Mouse (Mus musculus) heart, embryonic 11.5 days (tissue): ENCODE data around the gene Acaca. TPM values are rescaled to one million over a fixed set of nuclear protein-coding genes. Genes with fewer than 3 reads are reported as not detected.

Experiments
- ATAC-seq: fragments of 200-750 bp; cut with Nextera tagmentation; replicated peaks from 2 replicates; pipeline ENCODE4 v1.8.0; 2017; ENCODE audit warnings: moderate library complexity; ENCODE audit not compliant: insufficient number of reproducible peaks, low FRiP score, low TSS enrichment
- H3K27ac ChIP-seq: fragments of 300-500 bp; sonication (generic); 2 replicates; pipeline ENCODE4 v1.5.1; 2014; ENCODE audit warnings: mild to moderate bottlenecking, low read depth, low read length
- H3K27me3 ChIP-seq: fragments of 300-500 bp; sonication (generic); 2 replicates; pipeline ENCODE4 v1.6.1; 2014; ENCODE audit warnings: mild to moderate bottlenecking, low read length, mixed read lengths; ENCODE audit not compliant: control insufficient read depth, insufficient read depth
- H3K36me3 ChIP-seq: fragments of 300-500 bp; sonication (generic); 2 replicates; pipeline ENCODE4 v1.6.1; 2014; ENCODE audit warnings: mild to moderate bottlenecking, low read length, moderate library complexity, mixed read lengths; ENCODE audit not compliant: control insufficient read depth, insufficient read depth
- H3K4me1 ChIP-seq: fragments of 300-500 bp; sonication (generic); 2 replicates; pipeline ENCODE4 v1.6.1; 2014; ENCODE audit warnings: low read length; ENCODE audit not compliant: control insufficient read depth, insufficient read depth
- H3K4me2 ChIP-seq: fragments of 300-500 bp; sonication (generic); 2 replicates; pipeline ENCODE4 v1.6.1; 2014; ENCODE audit warnings: mild to moderate bottlenecking, moderate library complexity
- H3K4me3 ChIP-seq: fragments of 300-500 bp; sonication (generic); 2 replicates; pipeline ENCODE4 v1.5.1; 2014; ENCODE audit warnings: low read depth, low read length
- H3K9ac ChIP-seq: fragments of 300-500 bp; sonication (generic); 2 replicates; pipeline ENCODE4 v1.6.1; 2014; ENCODE audit warnings: mild to moderate bottlenecking, low read depth, low read length, moderate library complexity
- H3K9me3 ChIP-seq: fragments of 300-500 bp; sonication (generic); replicated peaks from 2 replicates; pipeline ENCODE4 v1.6.1; 2016; ENCODE audit warnings: low read length; ENCODE audit not compliant: control insufficient read depth
- WGBS: fragments of 180-500 bp; shearing (Covaris S2); extraction: QIAGEN DNeasy Blood & Tissue Kit; methylation state at CpG from one replicate; pipeline ENCODE4 v1.1.7; 2014; ENCODE audit not compliant: insufficient replicate concordance; 5-methylcytosine and 5-hydroxymethylcytosine counted together
- polyA plus RNA-seq: library from polyadenylated mRNA; unstranded; fragments of >200 nt; fragmentation: Nextera tagmentation; extraction: Ambion mirVana; gene quantifications from 2 replicates; pipeline ENCODE4 v1.2.1, GENCODE M21; 2014

Gene Acaca
- polyA plus RNA-seq, 1 experiment from 2014 or later: 12.1 TPM

DNA sequence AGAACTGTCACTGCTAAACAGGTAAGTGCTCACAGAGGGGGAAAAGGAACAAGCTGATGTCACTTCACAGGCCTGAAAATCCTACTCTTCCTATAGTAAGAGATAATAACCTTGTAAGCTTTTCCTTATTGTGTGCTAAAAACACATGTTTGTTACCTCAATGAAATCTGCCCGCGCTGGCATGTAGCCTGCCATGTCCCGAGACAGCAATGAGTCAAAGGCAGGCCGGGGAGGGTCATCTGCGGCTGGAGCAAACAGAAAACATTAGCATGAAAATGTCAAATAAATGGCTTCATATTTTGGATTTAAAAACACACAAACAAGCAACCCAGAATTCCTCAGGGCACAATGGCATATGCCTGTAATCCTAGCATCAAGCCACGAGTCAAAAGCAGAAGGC is 25.4 kb upstream of the Acaca start:
- H3K36me3 ChIP-seq: peaks cover 29% of the 10 kb centered on the region
- 92% methylated on average over 6 of the region's 6 CpGs for WGBS
- ATAC-seq: no peak

DNA sequence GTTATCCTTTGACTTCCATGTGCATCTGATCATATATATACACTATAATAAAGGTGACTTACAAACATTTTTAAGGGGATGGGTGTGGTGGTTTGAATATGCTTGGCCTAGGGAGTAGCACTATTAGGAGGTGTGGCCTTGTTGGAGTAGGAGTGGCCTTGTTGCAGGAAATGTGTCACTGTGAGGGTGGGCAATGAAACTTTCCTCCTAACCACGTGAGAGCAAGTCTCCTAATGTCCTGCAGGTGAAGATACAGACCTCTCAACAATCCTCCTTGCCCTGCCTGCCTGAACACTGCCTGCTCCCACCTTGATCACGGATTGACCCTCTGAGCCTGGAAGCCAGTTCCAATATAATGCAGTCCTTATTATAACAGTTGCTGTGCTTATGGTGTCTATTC is 22.3 kb upstream of the Acaca start:
- Histone ChIP-seq H3K36me3 (peaks cover 24% of the 10 kb centered on the region), H3K4me1 (no peaks in the 10 kb centered on the region)

More for the DNA sequence above, 25.4 kb upstream of the Acaca start:
- no peak overlapping the region for H3K4me2 ChIP-seq
- no peaks in the 10 kb centered on the region for H3K9me3 ChIP-seq
- no peaks in the 10 kb centered on the region for H3K4me1 ChIP-seq
- H3K9ac ChIP-seq: no peak overlapping the region
- H3K27ac ChIP-seq: no peak overlapping the region
- H3K27me3 ChIP-seq: no peaks in the 10 kb centered on the region
- no peak overlapping the region for H3K4me3 ChIP-seq

DNA sequence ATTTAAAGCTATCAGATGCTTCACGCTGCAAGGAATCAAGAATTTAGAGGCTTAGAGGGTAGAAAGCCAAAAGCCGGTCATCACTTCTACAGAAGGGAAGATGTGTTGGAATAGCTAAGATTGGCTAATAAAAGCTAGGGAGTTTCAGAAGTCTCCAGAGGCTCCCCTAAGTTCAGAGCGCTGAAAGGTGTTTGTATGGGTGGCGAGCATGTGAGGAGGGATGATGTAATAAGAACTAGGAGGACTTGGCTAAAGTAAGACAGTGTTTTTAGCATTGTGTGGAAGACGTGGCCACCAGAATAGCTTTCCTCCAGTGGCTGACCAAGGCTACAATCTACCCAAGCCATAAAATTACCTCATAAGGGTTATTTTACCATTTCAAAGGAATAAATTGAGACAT is 15.8 kb upstream of the Acaca start:
- Histone ChIP-seq H3K9me3 (no peaks in the 10 kb centered on the region), H3K9ac (no peak overlapping the region), H3K4me1 (no peaks in the 10 kb centered on the region), H3K36me3 (peaks cover 13% of the 10 kb centered on the region; the same call in 1 of the 2 replicates), H3K27me3 (no peaks in the 10 kb centered on the region), H3K27ac (no peak overlapping the region), H3K4me3 (no peak overlapping the region), H3K4me2 (no peak overlapping the region)
- no peak for ATAC-seq
- 92% methylated on average over 5 of the region's 5 CpGs for WGBS

More for the DNA sequence above, 22.3 kb upstream of the Acaca start:
- Histone ChIP-seq H3K27me3 (no peaks in the 10 kb centered on the region), H3K9ac (no peak overlapping the region), H3K4me3 (no peak overlapping the region), H3K9me3 (no peaks in the 10 kb centered on the region), H3K27ac (no peak overlapping the region), H3K4me2 (no peak overlapping the region)
- no peak for ATAC-seq
- WGBS: 61% methylated on average over 2 of the region's 2 CpGs

DNA sequence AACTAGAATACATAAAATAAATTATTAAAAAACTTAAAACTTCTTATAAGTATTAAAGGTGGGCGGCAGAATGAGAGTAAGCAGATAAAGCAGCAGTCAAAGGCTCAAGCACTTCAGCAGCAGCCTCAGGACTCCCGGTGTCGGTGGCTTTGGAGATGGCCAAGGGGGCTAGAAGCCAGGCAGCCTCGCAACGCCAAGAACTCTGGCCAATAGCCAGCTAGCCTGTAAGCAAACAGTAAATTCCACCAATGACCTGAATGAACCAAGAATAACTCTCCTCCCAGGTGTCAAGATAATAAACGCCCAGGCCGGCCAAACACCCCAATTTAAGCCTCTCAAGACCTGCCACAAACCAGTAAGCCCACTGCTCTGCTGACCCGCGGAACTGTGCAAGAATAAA is 13.8 kb upstream of the Acaca start:
- no peaks in the 10 kb centered on the region for H3K4me1 ChIP-seq
- H3K9me3 ChIP-seq: no peaks in the 10 kb centered on the region
- 77% methylated on average over 9 of the region's 9 CpGs for WGBS
- H3K9ac ChIP-seq: no peak overlapping the region
- H3K27me3 ChIP-seq: no peaks in the 10 kb centered on the region
- no peak overlapping the region for H3K4me2 ChIP-seq
- no peak overlapping the region for H3K27ac ChIP-seq
- no peak for ATAC-seq
- H3K36me3 ChIP-seq: peaks cover 19% of the 10 kb centered on the region
- H3K4me3 ChIP-seq: no peak overlapping the region

DNA sequence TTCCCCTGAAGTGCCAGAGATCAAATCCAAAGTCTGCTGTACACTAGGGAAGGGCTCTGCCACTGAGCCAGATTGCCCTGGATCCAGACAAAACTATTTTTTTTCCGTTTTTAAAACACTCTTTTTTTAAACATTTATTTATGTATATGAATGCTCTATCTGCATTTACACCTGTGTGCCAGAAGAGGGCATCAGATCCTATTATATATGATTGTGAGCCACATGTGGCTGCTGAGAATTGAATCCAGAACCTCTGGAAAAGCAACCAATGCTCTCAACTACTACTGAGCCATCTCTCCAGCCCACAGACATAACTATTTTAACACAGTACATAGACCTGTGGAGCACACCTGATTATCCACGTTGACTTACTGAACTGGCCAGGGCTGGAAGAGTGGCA is 13.3 kb upstream of the Acaca start:
- no peaks in the 10 kb centered on the region for H3K27me3 ChIP-seq
- H3K27ac ChIP-seq: no peak overlapping the region
- peaks cover 23% of the 10 kb centered on the region for H3K36me3 ChIP-seq
- no peaks in the 10 kb centered on the region for H3K4me1 ChIP-seq
- H3K4me2 ChIP-seq: no peak overlapping the region
- H3K9ac ChIP-seq: no peak overlapping the region
- WGBS: 61% methylated on average over 2 of the region's 2 CpGs
- H3K9me3 ChIP-seq: no peaks in the 10 kb centered on the region
- no peak for ATAC-seq
- H3K4me3 ChIP-seq: no peak overlapping the region

DNA sequence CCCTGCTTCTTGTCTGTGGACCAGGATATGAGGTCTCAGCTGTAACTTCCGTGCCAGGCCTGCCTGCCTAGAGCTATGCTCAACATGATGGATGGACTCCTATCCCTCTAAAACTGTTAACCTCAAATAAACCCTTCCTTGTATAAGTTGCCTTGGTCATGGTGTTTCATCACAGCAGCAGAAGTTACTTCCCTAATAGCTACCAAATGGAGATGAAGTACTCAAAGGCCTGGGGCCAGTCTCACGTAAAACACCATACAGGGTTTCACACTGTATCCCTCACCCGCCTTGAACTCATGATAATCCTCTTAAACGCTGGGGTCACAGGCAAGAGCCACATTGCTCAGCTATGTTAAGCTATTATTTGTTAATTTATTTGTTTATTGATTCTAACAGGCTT is 12.0 kb upstream of the Acaca start:
- no peak overlapping the region for H3K27ac ChIP-seq
- 87% methylated on average over 4 of the region's 4 CpGs for WGBS
- H3K4me3 ChIP-seq: no peak overlapping the region
- H3K36me3 ChIP-seq: peaks cover 24% of the 10 kb centered on the region
- H3K4me2 ChIP-seq: no peak overlapping the region
- H3K9ac ChIP-seq: no peak overlapping the region
- H3K4me1 ChIP-seq: no peaks in the 10 kb centered on the region
- no peaks in the 10 kb centered on the region for H3K27me3 ChIP-seq
- no peak for ATAC-seq
- H3K9me3 ChIP-seq: no peaks in the 10 kb centered on the region

DNA sequence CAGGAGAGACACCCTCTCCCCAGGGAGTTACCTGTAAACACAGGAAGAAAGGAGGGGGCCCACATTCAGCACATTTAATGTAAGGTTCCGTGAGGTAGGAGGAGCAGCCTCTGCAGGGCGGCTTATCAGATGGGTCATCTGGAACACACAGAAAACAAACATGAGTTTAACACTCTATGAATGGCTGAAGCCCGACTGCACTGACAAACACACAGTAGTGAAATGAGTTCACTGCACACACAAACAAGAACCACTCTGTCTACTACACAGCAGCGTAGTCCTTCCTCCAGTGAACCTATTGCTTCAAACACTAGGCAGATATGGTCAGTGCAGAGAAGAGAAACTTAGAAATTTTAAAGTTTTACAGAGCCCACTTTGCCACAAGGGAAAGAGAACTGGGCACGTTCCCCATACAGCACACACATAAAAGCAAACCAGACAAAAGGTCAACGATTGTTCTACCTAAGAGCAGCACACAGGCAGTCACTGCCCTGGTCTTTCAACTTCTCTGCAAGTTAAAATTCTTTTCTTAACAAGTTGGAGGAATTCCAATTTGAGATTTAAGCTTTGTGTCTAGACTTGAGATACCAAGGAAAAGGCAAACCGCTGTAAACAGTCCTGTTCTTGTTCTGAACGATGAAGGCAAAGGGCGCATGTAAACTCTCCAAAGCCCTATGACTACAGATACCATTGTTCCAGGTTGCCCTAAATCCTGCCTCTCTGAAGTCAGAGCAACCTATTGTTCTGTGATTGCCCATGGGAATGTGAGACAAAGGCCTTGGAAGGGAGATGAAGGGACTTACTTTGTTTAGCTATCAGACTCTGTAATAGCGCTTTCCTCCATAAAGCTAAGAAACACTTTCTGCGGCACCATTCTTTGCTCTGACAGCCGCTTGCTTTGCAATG is 8.2 kb upstream of the Acaca start:
- H3K4me2 ChIP-seq: no peak overlapping the region
- no peaks in the 10 kb centered on the region for H3K27me3 ChIP-seq

DNA sequence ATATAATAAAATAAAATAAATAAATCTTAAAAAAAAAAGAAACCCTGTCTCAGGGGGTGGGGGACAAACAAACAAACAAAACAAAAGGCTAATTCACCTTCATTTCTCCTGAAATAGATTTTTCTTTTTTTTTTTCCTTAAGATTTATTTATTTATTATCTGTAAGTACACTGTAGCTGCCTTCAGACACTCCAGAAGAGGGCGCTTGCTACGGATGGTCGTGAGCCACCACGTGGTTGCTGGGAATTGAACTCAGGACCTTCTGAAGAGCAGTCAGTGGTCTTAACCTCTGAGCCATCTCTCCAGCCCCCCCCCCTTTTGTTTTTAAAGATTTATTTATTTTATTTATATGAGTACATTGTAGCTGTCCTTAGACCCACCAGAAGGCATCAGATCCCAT is 1.5 kb upstream of the Acaca start:
- Histone ChIP-seq H3K27ac (no peak overlapping the region), H3K4me2 (no peak overlapping the region; the same call in 1 of the 2 replicates), H3K9me3 (no peaks in the 10 kb centered on the region), H3K4me3 (no peak overlapping the region), H3K4me1 (peaks cover 6% of the 10 kb centered on the region; the same call in 1 of the 2 replicates), H3K36me3 (peaks cover 2% of the 10 kb centered on the region; the same call in 1 of the 2 replicates), H3K27me3 (no peaks in the 10 kb centered on the region), H3K9ac (no peak overlapping the region)
- no peak for ATAC-seq
- WGBS: 88% methylated on average over 4 of the region's 4 CpGs

More for the DNA sequence above, 8.2 kb upstream of the Acaca start:
- WGBS: 85% methylated on average over 12 of the region's 12 CpGs
- peaks cover 21% of the 10 kb centered on the region for H3K36me3 ChIP-seq
- no peak overlapping the region for H3K27ac ChIP-seq
- no peak overlapping the region for H3K9ac ChIP-seq
- no peak overlapping the region for H3K4me3 ChIP-seq
- no peak for ATAC-seq
- H3K4me1 ChIP-seq: no peaks in the 10 kb centered on the region
- no peaks in the 10 kb centered on the region for H3K9me3 ChIP-seq

DNA sequence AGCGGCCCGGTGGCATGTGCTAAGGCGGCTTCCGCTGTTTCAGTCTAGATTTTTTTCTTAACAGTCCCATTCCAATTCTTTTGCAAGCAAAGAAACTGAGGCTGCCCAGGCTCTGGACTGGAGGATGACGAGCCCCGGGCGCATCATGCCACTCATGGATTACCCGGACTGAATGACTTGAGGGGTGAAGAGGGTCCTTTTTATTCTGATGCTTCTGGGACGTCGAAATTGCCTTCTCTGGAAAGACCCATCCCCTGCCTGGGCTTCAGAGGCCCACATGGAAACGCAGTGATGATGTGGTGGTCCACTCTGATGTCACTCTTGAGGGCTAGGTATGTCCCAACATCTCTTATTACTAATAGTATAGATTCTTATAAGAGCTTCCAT is 320 bp downstream of the Acaca start:
- WGBS: 5% methylated on average over 11 of the region's 11 CpGs
- no peak overlapping the region for H3K27ac ChIP-seq
- ATAC-seq: no peak
- no peaks in the 10 kb centered on the region for H3K9me3 ChIP-seq
- peak overlapping the region; percentile 92 for H3K9ac ChIP-seq
- peaks cover 6% of the 10 kb centered on the region; the same call in 1 of the 2 replicates for H3K4me1 ChIP-seq
- H3K4me2 ChIP-seq: peak overlapping the region; percentile 86
- H3K36me3 ChIP-seq: peaks cover 2% of the 10 kb centered on the region; the same call in 1 of the 2 replicates
- no peaks in the 10 kb centered on the region for H3K27me3 ChIP-seq
- peak overlapping the region; percentile 80 for H3K4me3 ChIP-seq
